Mouse (Mus musculus) midbrain, embryonic 16.5 days (tissue): ENCODE data around the gene Ctnnd1. TPM values are rescaled to one million over a fixed set of nuclear protein-coding genes. Genes with fewer than 3 reads are reported as not detected.

ENCODE experiments used
- ATAC-seq: fragments of 200-750 bp; cut with Nextera tagmentation; 2 replicates; pipeline ENCODE4 v1.8.0; 2017; ENCODE audit warnings: moderate TSS enrichment
- H3K27ac ChIP-seq: fragments of 300-500 bp; sonication (generic); 2 replicates; pipeline ENCODE4 v1.5.1; 2014; ENCODE audit warnings: mild to moderate bottlenecking, low read length, mixed read lengths
- H3K27me3 ChIP-seq: fragments of 300-500 bp; sonication (generic); 2 replicates; pipeline ENCODE4 v1.6.1; 2014; ENCODE audit warnings: low read depth, low read length, mixed read lengths; ENCODE audit not compliant: control insufficient read depth, insufficient read depth
- H3K36me3 ChIP-seq: fragments of 300-500 bp; sonication (generic); 2 replicates; pipeline ENCODE4 v1.6.1; 2014; ENCODE audit warnings: mild to moderate bottlenecking, low read length, moderate library complexity, mixed read lengths; ENCODE audit not compliant: control insufficient read depth, insufficient read depth
- H3K4me1 ChIP-seq: fragments of 300-500 bp; sonication (generic); 2 replicates; pipeline ENCODE4 v1.6.1; 2014; ENCODE audit warnings: mild to moderate bottlenecking, low read length, mixed read lengths; ENCODE audit not compliant: control insufficient read depth, insufficient read depth
- H3K4me2 ChIP-seq: fragments of 300-500 bp; sonication (generic); 2 replicates; pipeline ENCODE4 v1.6.1; 2014; ENCODE audit warnings: mild to moderate bottlenecking, low read length, mixed read lengths
- H3K4me3 ChIP-seq: fragments of 300-500 bp; sonication (generic); 2 replicates; pipeline ENCODE4 v1.5.1; 2014; ENCODE audit warnings: low read depth, mild to moderate bottlenecking, low read length, moderate library complexity, mixed read lengths
- H3K9ac ChIP-seq: fragments of 300-500 bp; sonication (generic); 2 replicates; pipeline ENCODE4 v1.6.1; 2014; ENCODE audit warnings: low read depth, low read length, mixed read lengths
- H3K9me3 ChIP-seq: fragments of 300-500 bp; sonication (generic); replicated peaks from 2 replicates; pipeline ENCODE4 v1.6.1; 2014; ENCODE audit warnings: mild to moderate bottlenecking, low read length, mixed read lengths; ENCODE audit not compliant: control insufficient read depth, poor library complexity, severe bottlenecking
- WGBS: fragments of 180-500 bp; shearing (Covaris S2); extraction: QIAGEN DNeasy Blood & Tissue Kit; methylation state at CpG from one replicate; pipeline ENCODE4 v1.1.7; 2014; 5-methylcytosine and 5-hydroxymethylcytosine counted together
- polyA plus RNA-seq: library from polyadenylated mRNA; unstranded; fragments of >200 nt; fragmentation: Nextera tagmentation; extraction: Ambion mirVana; gene quantifications from 2 replicates; pipeline ENCODE4 v1.2.1, GENCODE M21; 2015

Ctnnd1 gene
- polyA plus RNA-seq, 1 experiment from 2014 or later = 30.1 TPM

- H3K36me3 ChIP-seq = peaks cover 20% of the 10 kb centered on the region
- H3K4me2 ChIP-seq = no peak overlapping the region
- no peak overlapping the region for H3K9ac ChIP-seq
- 79% methylated on average over 2 of the region's 2 CpGs for WGBS
- H3K4me3 ChIP-seq = no peak overlapping the region
- peaks cover 2% of the 10 kb centered on the region; the same call in 1 of the 2 replicates for H3K4me1 ChIP-seq
- H3K27ac ChIP-seq = no peak overlapping the region
- H3K27me3 ChIP-seq = no peaks in the 10 kb centered on the region
- no peaks in the 10 kb centered on the region for H3K9me3 ChIP-seq
- no peak for ATAC-seq
These were observed 27.9 kb downstream of the Ctnnd1 start for GRCm38 (mm10) chr2:84622668-84623067.

- Histone ChIP-seq H3K9me3 (no peaks in the 10 kb centered on the region), H3K27ac (no peak overlapping the region), H3K36me3 (peaks cover 37% of the 10 kb centered on the region), H3K27me3 (no peaks in the 10 kb centered on the region), H3K4me3 (no peak overlapping the region), H3K4me2 (no peak overlapping the region), H3K9ac (no peak overlapping the region), H3K4me1 (peaks cover 2% of the 10 kb centered on the region; the same call in 1 of the 2 replicates)
- 96% methylated on average over 21 of the region's 21 CpGs for WGBS
- 0 out of 2 replicates have a peak, but pooled peaks have one; percentile 9 for ATAC-seq
These were observed 30.8 kb downstream of the Ctnnd1 start for GRCm38 (mm10) chr2:84619646-84620340.

- no peak overlapping the region for H3K9ac ChIP-seq
- H3K27ac ChIP-seq = no peak overlapping the region
- WGBS = 85% methylated on average over 2 of the region's 2 CpGs
- ATAC-seq = no peak
- no peak overlapping the region for H3K4me3 ChIP-seq
- no peaks in the 10 kb centered on the region for H3K9me3 ChIP-seq
- no peak overlapping the region for H3K4me2 ChIP-seq
- 0 out of 2 replicates have a peak, but pooled peaks cover under 1% of the 10 kb centered on the region for H3K4me1 ChIP-seq
- H3K27me3 ChIP-seq = no peaks in the 10 kb centered on the region
- H3K36me3 ChIP-seq = peaks cover 35% of the 10 kb centered on the region
These were observed 31.7 kb downstream of the Ctnnd1 start for GRCm38 (mm10) chr2:84618914-84619313.

GRCm38 (mm10) chr2:84617637-84618515, 32.7 kb downstream of the Ctnnd1 start:
- WGBS = 76% methylated on average over 3 of the region's 3 CpGs
- Histone ChIP-seq H3K27ac (no peak overlapping the region), H3K36me3 (peaks cover 44% of the 10 kb centered on the region), H3K9ac (no peak overlapping the region), H3K4me2 (no peak overlapping the region), H3K4me3 (no peak overlapping the region), H3K27me3 (no peaks in the 10 kb centered on the region), H3K4me1 (no peaks in the 10 kb centered on the region), H3K9me3 (no peaks in the 10 kb centered on the region)
- ATAC-seq = peak; percentile 78

- H3K4me3 ChIP-seq = no peak overlapping the region
- H3K4me2 ChIP-seq = no peak overlapping the region
- no peaks in the 10 kb centered on the region for H3K4me1 ChIP-seq
- H3K36me3 ChIP-seq = peaks cover 44% of the 10 kb centered on the region
- H3K9me3 ChIP-seq = no peaks in the 10 kb centered on the region
- 98% methylated on average over 6 of the region's 6 CpGs for WGBS
- ATAC-seq = no peak
- no peak overlapping the region for H3K9ac ChIP-seq
- H3K27ac ChIP-seq = no peak overlapping the region
- no peaks in the 10 kb centered on the region for H3K27me3 ChIP-seq
These were observed 37.8 kb downstream of the Ctnnd1 start for GRCm38 (mm10) chr2:84612764-84613163.

GRCm38 (mm10) chr2:84607842-84608241, 42.7 kb downstream of the Ctnnd1 start:
- Histone ChIP-seq H3K4me1 (no peaks in the 10 kb centered on the region), H3K4me2 (no peak overlapping the region), H3K9me3 (no peaks in the 10 kb centered on the region), H3K4me3 (no peak overlapping the region), H3K36me3 (peaks cover 30% of the 10 kb centered on the region), H3K27me3 (no peaks in the 10 kb centered on the region), H3K27ac (no peak overlapping the region), H3K9ac (no peak overlapping the region)
- ATAC-seq = no peak
- 88% methylated on average over 1 of the region's 1 CpGs for WGBS

GRCm38 (mm10) chr2:84600977-84601376, 49.6 kb downstream of the Ctnnd1 start:
- Histone ChIP-seq H3K9me3 (no peaks in the 10 kb centered on the region), H3K27me3 (no peaks in the 10 kb centered on the region), H3K9ac (no peak overlapping the region), H3K4me2 (no peak overlapping the region), H3K4me1 (no peaks in the 10 kb centered on the region), H3K27ac (no peak overlapping the region), H3K36me3 (peaks cover 32% of the 10 kb centered on the region), H3K4me3 (no peak overlapping the region)
- 82% methylated on average over 2 of the region's 2 CpGs for WGBS
- ATAC-seq = no peak

GRCm38 (mm10) chr2:84599270-84599888, 51.2 kb downstream of the Ctnnd1 start:
- Histone ChIP-seq H3K9me3 (no peaks in the 10 kb centered on the region), H3K9ac (no peak overlapping the region), H3K27me3 (no peaks in the 10 kb centered on the region), H3K27ac (no peak overlapping the region), H3K36me3 (peaks cover 29% of the 10 kb centered on the region), H3K4me3 (no peak overlapping the region), H3K4me1 (no peaks in the 10 kb centered on the region), H3K4me2 (no peak overlapping the region)
- 97% methylated on average over 6 of the region's 6 CpGs for WGBS
- no peak for ATAC-seq
